Mouse (Mus musculus) lung, embryonic 15.5 days (tissue): Measurements from ENCODE around the gene Bpifb5. TPM values are rescaled to one million over a fixed set of nuclear protein-coding genes. Genes with fewer than 3 reads are reported as not detected.
A peak's percentile ranks its signal among the peaks of the same experiment; 100 is the strongest.
"Not testable (repeated sequence)": the region's sequence is repeated elsewhere in the genome, so short reads cannot be mapped to it uniquely, and the experiment has no call there.

Experiments used
- ATAC-seq: fragments of 200-750 bp; cut with Nextera tagmentation; 2 replicates; pipeline ENCODE4 v1.8.0; 2017; ENCODE audit warnings: moderate number of reproducible peaks, borderline replicate concordance; ENCODE audit not compliant: low FRiP score, low TSS enrichment; ENCODE audit errors: extremely low read depth
- H3K27ac ChIP-seq: fragments of 300-500 bp; sonication (generic); 2 replicates; pipeline ENCODE4 v1.5.1; 2015; ENCODE audit warnings: moderate library complexity, mild to moderate bottlenecking, inconsistent platforms
- H3K27me3 ChIP-seq: fragments of 300-500 bp; sonication (generic); 2 replicates; pipeline ENCODE4 v1.6.1; 2015; ENCODE audit warnings: inconsistent platforms
- H3K36me3 ChIP-seq: fragments of 300-500 bp; sonication (generic); 2 replicates; pipeline ENCODE4 v1.6.1; 2015; ENCODE audit warnings: inconsistent platforms
- H3K4me1 ChIP-seq: fragments of 300-500 bp; sonication (generic); 2 replicates; pipeline ENCODE4 v1.6.1; 2015; ENCODE audit warnings: inconsistent platforms
- H3K4me2 ChIP-seq: fragments of 300-500 bp; sonication (generic); 2 replicates; pipeline ENCODE4 v1.6.1; 2015; ENCODE audit warnings: inconsistent platforms, mild to moderate bottlenecking, moderate library complexity
- H3K4me3 ChIP-seq: fragments of 300-500 bp; sonication (generic); 2 replicates; pipeline ENCODE4 v1.5.1; 2015; ENCODE audit warnings: mild to moderate bottlenecking, inconsistent platforms
- H3K9ac ChIP-seq: fragments of 300-500 bp; sonication (generic); 2 replicates; pipeline ENCODE4 v1.6.1; 2015; ENCODE audit warnings: inconsistent platforms
- H3K9me3 ChIP-seq: fragments of 300-500 bp; sonication (generic); 2 replicates; pipeline ENCODE4 v1.6.1; 2016; ENCODE audit warnings: inconsistent platforms
- WGBS: fragments of 180-500 bp; shearing (Covaris S2); methylation state at CpG from one replicate; pipeline ENCODE4 v1.1.7; 2015; 5-methylcytosine and 5-hydroxymethylcytosine counted together
- polyA plus RNA-seq: library from polyadenylated mRNA; unstranded; fragments of >200 nt; fragmentation: Nextera tagmentation; extraction: Ambion mirVana; gene quantifications from 2 replicates; pipeline ENCODE4 v1.2.1, GENCODE M21; 2015

The Bpifb5 gene
- polyA plus RNA-seq, 1 experiment from 2014 or later = 1.2 TPM

DNA sequence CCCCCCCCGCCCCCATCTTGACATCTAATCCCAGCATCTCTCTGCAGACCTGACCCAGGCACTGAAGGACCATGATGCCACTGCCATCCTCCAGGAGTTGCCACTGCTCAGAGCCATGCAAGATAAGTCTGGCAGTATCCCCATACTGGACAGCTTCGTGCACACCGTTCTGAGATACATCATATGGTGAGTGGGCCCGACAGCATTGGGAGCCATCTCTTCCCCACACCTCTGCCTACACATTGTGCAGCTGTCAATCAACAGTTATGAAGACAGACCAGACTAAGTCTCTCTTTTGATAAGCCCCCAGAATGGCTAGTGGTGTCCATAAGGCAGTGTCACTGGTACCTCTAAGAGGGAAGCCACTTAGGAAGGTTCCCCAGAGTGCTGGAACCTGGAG, 18.9 kb upstream of the Bpifb5 start:
- Histone ChIP-seq H3K9ac (no peak overlapping the region), H3K27me3 (no peaks in the 10 kb centered on the region), H3K4me3 (no peak overlapping the region), H3K4me1 (no peaks in the 10 kb centered on the region), H3K27ac (no peak overlapping the region), H3K4me2 (no peak overlapping the region), H3K9me3 (no peaks in the 10 kb centered on the region), H3K36me3 (no peaks in the 10 kb centered on the region)
- ATAC-seq = no peak
- 81% methylated on average over 4 of the region's 4 CpGs for WGBS

DNA sequence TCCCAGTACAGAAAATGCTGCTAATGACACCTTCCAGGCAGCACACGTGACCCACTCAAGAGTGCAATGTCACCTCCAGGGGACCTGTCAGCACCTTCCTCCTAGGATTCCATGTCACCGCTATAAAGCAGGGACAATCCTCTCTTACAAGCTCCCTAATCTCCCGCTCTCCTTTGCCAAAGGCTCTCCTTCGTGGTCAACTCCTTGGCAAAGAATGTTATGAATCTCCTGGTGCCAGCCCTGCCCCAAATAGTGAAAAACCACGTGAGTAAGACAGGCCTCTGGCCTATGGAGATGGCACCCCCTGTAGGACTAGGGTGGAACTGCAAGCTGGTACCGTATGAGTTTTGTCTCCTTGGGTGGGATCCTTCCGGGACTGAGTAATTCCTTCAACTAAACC, 16.6 kb upstream of the Bpifb5 start:
- no peak overlapping the region for H3K27ac ChIP-seq
- no peak overlapping the region for H3K4me2 ChIP-seq
- H3K9me3 ChIP-seq = no peaks in the 10 kb centered on the region
- H3K36me3 ChIP-seq = no peaks in the 10 kb centered on the region
- H3K4me1 ChIP-seq = no peaks in the 10 kb centered on the region
- 50% methylated on average over 7 of the region's 7 CpGs for WGBS
- H3K4me3 ChIP-seq = no peak overlapping the region
- H3K9ac ChIP-seq = no peak overlapping the region
- H3K27me3 ChIP-seq = no peaks in the 10 kb centered on the region
- no peak for ATAC-seq

DNA sequence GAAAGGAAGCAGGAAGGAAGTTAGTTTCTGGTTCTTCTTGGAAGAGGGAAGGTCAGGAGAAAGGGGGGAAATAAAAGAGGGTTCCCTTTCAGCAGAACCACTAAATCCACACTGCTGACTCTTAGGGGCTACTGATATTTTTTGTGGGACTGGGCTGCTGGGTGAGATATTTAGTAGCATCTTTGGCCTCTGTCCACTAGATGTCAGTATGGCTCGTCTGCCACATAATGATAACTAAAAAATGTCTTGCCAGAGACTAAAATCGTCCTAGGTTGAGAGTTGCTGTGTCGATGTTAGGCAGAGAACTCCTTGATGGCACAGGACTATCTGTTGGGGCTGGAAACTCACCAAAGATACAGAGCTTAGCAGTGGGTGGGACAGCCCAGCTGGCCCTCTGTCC, 14.4 kb upstream of the Bpifb5 start:
- Histone ChIP-seq H3K4me1 (no peaks in the 10 kb centered on the region), H3K27me3 (no peaks in the 10 kb centered on the region), H3K9me3 (no peaks in the 10 kb centered on the region), H3K4me2 (no peak overlapping the region), H3K4me3 (no peak overlapping the region), H3K36me3 (no peaks in the 10 kb centered on the region), H3K9ac (no peak overlapping the region), H3K27ac (no peak overlapping the region)
- WGBS = 3% methylated on average over 3 of the region's 3 CpGs
- ATAC-seq = no peak

DNA sequence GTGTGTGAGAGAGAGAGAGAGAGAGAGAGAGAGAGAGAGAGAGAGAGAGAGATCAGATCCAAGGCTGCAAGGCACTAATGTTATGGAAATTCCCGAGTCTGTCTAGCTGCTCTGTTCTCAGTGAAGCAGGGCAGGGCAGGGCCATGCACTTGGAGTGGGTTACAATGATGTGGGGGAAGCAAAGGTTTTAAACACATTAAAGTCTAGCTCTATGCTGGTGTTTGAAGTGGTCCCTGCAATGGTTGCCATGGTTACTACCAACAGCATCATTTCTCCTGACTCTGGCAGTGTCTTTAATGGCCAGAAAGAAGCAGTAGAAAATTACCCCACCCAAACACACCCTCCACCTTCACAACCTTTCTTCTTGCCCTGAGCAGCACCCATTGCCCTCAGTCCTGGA, 12.4 kb upstream of the Bpifb5 start:
- no peak for ATAC-seq
- Histone ChIP-seq H3K9ac (no peak overlapping the region), H3K36me3 (no peaks in the 10 kb centered on the region), H3K4me3 (no peak overlapping the region), H3K27ac (no peak overlapping the region), H3K27me3 (no peaks in the 10 kb centered on the region), H3K9me3 (no peaks in the 10 kb centered on the region), H3K4me2 (no peak overlapping the region), H3K4me1 (no peaks in the 10 kb centered on the region)
- 45% methylated on average over 1 of the region's 1 CpGs for WGBS

DNA sequence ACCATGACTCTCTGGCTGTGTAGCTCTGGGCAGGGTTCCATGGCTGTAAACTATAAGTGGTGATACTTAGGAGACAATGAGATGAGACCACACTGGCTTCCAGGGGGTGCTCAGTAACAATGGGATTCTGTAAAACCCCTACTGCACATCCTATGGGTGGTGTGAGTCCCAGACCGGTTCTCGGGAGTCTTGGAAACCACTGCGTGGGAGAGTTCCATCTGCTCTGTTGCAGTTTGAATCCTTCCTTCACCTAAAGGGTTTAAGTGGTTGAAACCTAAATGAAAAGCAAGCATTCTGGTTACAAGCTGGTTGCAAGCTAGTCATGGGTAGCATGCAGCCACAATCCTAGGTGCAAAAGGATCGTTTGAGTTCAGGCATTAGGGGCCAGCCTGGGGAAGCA, 11.7 kb upstream of the Bpifb5 start:
- ATAC-seq = no peak
- WGBS = 85% methylated on average over 4 of the region's 4 CpGs
- Histone ChIP-seq H3K9ac (no peak overlapping the region), H3K9me3 (no peaks in the 10 kb centered on the region), H3K36me3 (no peaks in the 10 kb centered on the region), H3K4me1 (no peaks in the 10 kb centered on the region), H3K27me3 (no peaks in the 10 kb centered on the region), H3K4me3 (no peak overlapping the region), H3K27ac (no peak overlapping the region), H3K4me2 (no peak overlapping the region)

DNA sequence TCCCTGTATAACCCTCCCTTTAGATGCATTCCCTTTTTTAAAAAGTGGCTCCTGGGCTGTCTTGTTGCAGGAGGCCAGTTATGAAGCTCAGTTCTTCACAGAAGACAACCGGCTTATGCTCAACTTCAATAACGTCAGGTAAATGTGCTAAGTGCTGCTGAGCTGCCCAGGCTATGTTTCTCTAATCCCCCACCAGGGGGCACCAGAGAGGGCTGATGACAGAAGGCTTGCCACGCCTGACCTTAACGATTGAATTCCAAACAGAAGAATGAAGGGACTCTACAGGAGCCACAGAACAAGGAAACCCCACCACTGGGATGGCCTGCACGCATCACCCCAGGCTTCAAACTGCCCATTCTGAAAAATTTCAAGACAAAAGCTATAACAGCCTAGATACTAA, 8.4 kb upstream of the Bpifb5 start:
- 13% methylated on average over 5 of the region's 5 CpGs for WGBS
- H3K27ac ChIP-seq = no peak overlapping the region
- H3K4me1 ChIP-seq = no peaks in the 10 kb centered on the region
- no peaks in the 10 kb centered on the region for H3K36me3 ChIP-seq
- H3K27me3 ChIP-seq = no peaks in the 10 kb centered on the region
- no peaks in the 10 kb centered on the region for H3K9me3 ChIP-seq
- H3K9ac ChIP-seq = no peak overlapping the region
- ATAC-seq = 0 out of 2 replicates have a peak, but pooled peaks have one; percentile 13
- H3K4me2 ChIP-seq = no peak overlapping the region
- H3K4me3 ChIP-seq = no peak overlapping the region

DNA sequence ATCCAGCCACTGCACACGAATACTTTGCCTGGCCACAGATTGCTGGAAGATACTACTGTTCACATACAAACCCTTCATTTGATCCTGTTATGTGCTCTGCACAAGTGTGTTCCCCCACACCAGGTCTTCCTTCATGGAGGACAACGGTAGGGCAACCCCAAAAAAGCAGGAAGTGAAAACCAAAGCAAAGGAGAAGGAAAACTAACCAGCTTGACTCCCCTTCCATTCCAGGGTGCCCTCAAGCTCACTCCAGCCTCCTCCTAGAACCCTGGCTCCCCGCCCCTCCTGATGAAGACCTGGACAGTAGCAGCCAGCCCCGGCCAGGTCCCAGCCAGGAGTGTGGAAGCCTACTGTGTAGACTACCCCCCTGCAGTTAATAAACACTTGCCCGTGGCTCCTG, 3.6 kb upstream of the Bpifb5 start:
- no peaks in the 10 kb centered on the region for H3K27me3 ChIP-seq
- no peak overlapping the region for H3K4me2 ChIP-seq
- H3K4me3 ChIP-seq = no peak overlapping the region
- ATAC-seq = no peak
- no peaks in the 10 kb centered on the region for H3K9me3 ChIP-seq
- H3K27ac ChIP-seq = no peak overlapping the region
- WGBS = 63% methylated on average over 5 of the region's 5 CpGs
- no peak overlapping the region for H3K9ac ChIP-seq
- peaks cover 18% of the 10 kb centered on the region for H3K4me1 ChIP-seq
- no peaks in the 10 kb centered on the region for H3K36me3 ChIP-seq

DNA sequence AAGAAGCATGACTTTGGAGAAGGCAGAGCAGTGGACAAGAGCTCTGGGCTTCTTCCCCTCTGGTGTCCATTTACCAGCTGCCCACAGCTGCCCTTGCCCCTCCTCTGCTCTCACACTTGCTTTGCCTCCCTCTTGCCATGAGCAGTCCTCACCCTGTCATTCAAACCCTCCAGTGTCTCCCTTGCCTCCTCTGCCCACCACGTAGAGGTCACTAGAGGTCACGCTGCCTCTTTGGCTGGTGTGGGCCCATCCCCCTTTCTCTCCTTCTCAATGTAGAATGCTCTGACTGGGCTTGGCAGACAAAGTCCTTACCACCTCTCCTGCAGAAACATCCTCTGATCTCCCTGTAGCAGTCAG, 353 bp downstream of the Bpifb5 start:
- 19% methylated on average over 2 of the region's 2 CpGs for WGBS
- H3K4me3 ChIP-seq = no peak overlapping the region
- H3K36me3 ChIP-seq = no peaks in the 10 kb centered on the region
- H3K9me3 ChIP-seq = no peaks in the 10 kb centered on the region
- H3K27ac ChIP-seq = peak overlapping the region; percentile 64
- no peaks in the 10 kb centered on the region for H3K27me3 ChIP-seq
- peaks cover 22% of the 10 kb centered on the region for H3K4me1 ChIP-seq
- no peak overlapping the region for H3K9ac ChIP-seq
- peak; percentile 19; the same call in 1 of the 2 replicates for ATAC-seq
- peak overlapping the region; percentile 40 for H3K4me2 ChIP-seq

DNA sequence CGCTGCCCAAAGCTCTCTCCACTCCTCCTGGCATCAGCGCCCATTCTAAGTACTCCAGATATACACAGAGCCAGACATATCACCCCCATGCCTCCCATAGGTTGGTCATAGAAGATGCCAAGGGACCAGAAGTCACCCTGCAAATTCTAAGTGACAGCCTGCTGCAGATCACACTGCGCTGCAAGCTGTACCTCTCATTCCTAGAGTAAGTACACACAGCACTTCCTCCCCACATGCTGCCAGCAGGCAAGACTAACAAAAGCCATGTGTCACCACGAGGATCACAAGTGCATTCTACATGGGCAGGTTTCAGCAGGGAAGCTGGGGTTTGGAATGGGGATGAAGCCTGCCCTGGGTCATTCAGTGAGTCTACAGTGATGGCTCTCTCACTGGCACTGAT, 3.4 kb downstream of the Bpifb5 start:
- Histone ChIP-seq H3K4me3 (no peak overlapping the region), H3K27me3 (no peaks in the 10 kb centered on the region), H3K4me1 (peaks cover 22% of the 10 kb centered on the region), H3K4me2 (no peak overlapping the region), H3K27ac (no peak overlapping the region), H3K9ac (no peak overlapping the region), H3K9me3 (no peaks in the 10 kb centered on the region), H3K36me3 (no peaks in the 10 kb centered on the region)
- no peak for ATAC-seq
- WGBS = 62% methylated on average over 4 of the region's 4 CpGs

DNA sequence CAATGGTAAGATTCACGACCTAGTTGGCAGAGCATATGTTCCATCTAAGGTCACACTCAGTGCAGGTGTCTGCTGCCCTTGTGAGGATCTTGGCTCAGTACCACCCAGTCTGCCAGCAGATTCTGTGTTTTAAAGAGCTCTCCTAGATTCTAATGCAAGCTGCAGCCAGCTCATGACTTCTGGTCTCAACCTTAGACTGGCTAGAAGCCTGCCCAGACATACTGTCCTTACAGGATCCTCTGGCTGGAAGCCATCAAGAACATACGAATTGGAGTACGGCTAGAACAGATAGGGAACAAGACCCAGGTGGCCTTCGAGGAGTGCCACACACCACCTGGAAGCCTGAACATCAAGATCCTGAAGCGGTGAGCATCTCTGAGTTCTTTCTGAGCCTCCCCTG, 4.3 kb downstream of the Bpifb5 start:
- Histone ChIP-seq H3K27me3 (no peaks in the 10 kb centered on the region), H3K4me1 (peaks cover 19% of the 10 kb centered on the region), H3K36me3 (no peaks in the 10 kb centered on the region), H3K27ac (no peak overlapping the region), H3K4me3 (no peak overlapping the region), H3K9ac (no peak overlapping the region), H3K4me2 (no peak overlapping the region), H3K9me3 (no peaks in the 10 kb centered on the region)
- WGBS = 71% methylated on average over 5 of the region's 5 CpGs
- ATAC-seq = no peak

DNA sequence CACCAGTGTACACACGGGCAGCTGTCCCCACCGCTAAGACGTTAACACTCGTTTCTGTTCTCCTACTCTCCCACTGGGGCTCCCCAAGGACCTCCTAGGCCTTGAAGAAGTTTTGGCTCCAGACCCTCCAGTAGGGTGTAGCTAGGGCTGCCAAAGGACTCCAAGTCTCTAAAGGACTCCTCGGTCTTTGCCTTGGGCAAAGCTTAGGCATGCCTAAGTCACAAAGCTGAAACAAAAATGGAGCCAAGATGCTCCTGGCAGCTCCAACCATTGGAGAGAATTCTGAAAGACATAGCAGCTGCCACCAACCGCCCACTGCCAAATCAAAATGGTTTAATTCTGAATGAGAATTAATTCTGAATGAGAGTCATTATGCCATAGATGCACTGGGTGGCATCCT, 9.9 kb downstream of the Bpifb5 start:
- H3K4me2 ChIP-seq = no peak overlapping the region
- ATAC-seq = no peak
- H3K4me1 ChIP-seq = no peaks in the 10 kb centered on the region
- no peak overlapping the region for H3K4me3 ChIP-seq
- H3K9ac ChIP-seq = no peak overlapping the region
- WGBS = 88% methylated on average over 6 of the region's 6 CpGs
- no peaks in the 10 kb centered on the region for H3K36me3 ChIP-seq
- no peaks in the 10 kb centered on the region for H3K9me3 ChIP-seq
- H3K27me3 ChIP-seq = no peaks in the 10 kb centered on the region
- no peak overlapping the region for H3K27ac ChIP-seq

DNA sequence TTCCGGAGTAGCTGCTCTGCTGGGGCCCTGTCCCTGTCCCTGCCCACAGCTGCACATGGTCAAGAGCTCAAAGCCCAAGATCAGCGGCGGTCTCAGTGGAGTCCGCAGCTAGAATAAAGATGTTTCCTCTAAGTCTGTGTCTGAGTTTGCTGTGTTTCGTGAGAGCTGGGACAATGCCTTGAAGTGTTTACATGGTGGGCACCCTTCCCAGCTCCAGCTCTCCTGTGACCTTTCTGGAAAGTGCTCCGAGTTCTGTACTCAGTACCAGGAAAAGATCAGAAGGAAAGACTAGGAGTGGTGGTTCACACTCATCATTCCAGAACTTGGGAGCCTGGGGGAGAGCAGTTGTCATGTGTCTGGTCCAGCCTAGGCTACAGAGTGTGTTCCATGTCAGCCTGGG, 17.2 kb downstream of the Bpifb5 start:
- Histone ChIP-seq H3K36me3 (no peaks in the 10 kb centered on the region), H3K4me1 (no peaks in the 10 kb centered on the region), H3K4me3 (no peak overlapping the region), H3K9me3 (no peaks in the 10 kb centered on the region), H3K27me3 (no peaks in the 10 kb centered on the region), H3K4me2 (no peak overlapping the region), H3K9ac (no peak overlapping the region), H3K27ac (no peak overlapping the region)
- WGBS = 55% methylated on average over 6 of the region's 6 CpGs
- ATAC-seq = no peak

DNA sequence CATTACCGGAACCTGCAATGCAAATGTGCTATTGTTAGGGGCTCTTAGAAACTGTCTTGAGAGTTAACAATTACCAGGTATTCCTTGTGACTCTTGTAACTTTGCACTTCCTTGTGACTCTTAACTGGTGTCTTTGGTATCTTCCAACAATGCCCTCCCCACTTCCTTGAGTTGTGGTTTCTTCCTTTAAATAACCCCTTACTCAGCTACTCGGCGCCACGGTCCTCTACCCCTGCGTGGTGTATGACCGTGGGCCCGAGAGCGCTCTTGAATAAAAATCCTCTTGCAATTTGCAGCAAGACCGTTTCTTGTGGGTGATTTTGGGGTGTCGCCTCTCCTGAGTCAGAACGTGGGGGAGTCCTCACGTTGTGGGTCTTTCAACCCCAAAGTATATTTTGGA, 19.2 kb downstream of the Bpifb5 start:
- not testable (repeated sequence) for H3K9ac ChIP-seq, H3K9me3 ChIP-seq, H3K4me2 ChIP-seq, H3K4me1 ChIP-seq, H3K36me3 ChIP-seq, H3K27me3 ChIP-seq, H3K4me3 ChIP-seq, ATAC-seq, H3K27ac ChIP-seq
- WGBS = 94% methylated on average over 11 of the region's 12 CpGs
